Mouse (Mus musculus) spleen, postnatal 14 days (tissue): ENCODE data around the gene AF067063.
"Not testable (repeated sequence)": the region's sequence is repeated elsewhere in the genome, so short reads cannot be mapped to it uniquely, and the experiment has no call there.

Source experiments
- DNase-seq, 2 experiments: peaks; one replicate each; pipeline ENCODE4 v3.0.0; 2021 to 2022; ENCODE audit warnings: low spot score in 2 of 2

The AF067063 gene

DNA sequence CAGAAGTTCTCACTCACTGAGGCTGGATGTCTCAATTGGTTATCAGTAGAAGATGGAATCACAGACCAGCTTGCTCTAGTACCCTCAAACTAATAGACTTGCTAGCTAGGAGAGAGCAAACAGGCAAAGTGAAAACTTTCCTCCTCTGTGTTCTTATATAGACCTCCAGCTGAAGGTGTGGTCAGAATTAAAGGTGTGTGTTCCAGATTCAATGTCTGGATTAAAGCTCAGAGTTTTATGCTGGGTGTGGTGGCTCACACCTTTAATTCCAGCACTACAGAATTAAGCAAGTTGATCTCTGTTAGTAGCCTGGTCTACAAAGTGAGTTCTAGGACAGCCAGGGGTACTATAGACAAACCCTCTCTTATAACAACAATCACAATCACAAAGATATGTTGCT lies at the start of gene AF067063:
Gene AF067063, minus strand, starts transcription at position 101 of the 400 bp plus-strand sequence.
- DNase-seq, result not testable (repeated sequence)

GRCm38 (mm10) chr13:119864395-119864999 lies 34.5 kb upstream of the AF067063 start:
- not testable (repeated sequence) for DNase-seq

DNA sequence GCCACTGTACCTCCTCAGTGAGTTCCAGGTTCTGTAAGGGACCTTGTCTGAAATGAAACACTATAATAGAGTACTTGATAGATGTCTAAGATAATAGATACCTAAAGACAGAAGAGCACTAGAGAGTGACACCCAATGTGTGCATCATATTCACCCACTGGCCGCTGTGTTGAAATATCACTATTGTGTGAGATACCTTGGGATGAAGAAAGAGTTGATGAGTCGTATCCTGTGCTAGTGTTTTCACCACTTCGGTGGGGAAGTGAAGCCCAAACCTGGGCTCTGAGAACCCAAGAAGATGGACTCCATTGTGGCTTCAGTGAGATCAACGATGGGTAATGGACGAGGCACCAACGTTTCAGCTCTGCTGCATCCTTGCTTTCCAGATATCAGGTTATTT lies 32.4 kb upstream of the AF067063 start:
- not testable (repeated sequence) for DNase-seq

DNA sequence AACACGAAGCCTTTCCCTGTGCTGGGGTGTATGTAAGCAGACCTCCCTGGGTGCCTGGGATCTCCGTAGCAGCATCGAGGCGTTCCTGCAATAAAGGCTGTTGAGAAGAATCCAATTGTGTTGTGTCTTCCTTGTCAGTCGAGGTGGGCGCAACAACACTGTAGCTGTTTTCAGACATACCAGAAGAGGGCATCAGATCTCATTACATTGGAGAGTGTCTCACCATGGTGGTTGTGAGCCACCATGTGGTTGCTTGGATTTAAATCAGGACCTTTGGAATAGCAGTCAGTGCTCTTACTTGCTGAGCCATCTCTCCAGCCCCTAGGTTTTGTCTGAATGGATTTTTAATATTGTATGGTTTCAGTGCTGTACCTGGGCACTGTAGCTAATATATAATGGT lies 10.0 kb upstream of the AF067063 start:
- DNase-seq, result not testable (repeated sequence)

DNA sequence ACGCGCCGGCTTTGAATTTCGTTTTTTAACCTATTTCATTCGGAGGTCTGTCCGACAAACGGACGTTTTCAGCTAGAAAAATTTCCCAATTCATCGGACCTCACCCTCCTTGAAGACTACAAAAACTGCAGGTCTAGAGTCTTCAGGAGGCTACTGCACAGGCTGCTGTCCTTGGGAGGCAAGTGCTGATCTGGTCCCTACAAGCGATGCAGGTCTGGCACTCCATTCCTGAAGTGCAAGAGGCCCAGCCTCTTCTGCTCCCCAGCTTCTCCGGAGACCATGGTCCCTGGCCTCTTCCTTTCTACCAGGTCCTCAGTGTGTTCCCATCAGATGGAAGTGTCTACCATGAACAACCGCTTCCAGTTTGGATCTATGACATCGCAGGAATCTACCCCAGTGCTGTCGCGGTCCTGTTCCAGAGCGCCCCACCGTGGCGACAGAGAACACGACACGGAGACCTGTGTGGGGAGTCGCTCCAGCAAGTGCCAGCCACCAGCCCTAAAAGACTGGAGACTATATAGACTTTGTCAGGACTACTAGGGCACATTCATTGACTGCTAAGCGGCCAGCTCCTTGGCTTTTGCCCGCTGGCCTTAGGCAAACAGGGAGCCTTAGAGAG lies 7.8 kb upstream of the AF067063 start:
- DNase-seq, result not testable (repeated sequence)

DNA sequence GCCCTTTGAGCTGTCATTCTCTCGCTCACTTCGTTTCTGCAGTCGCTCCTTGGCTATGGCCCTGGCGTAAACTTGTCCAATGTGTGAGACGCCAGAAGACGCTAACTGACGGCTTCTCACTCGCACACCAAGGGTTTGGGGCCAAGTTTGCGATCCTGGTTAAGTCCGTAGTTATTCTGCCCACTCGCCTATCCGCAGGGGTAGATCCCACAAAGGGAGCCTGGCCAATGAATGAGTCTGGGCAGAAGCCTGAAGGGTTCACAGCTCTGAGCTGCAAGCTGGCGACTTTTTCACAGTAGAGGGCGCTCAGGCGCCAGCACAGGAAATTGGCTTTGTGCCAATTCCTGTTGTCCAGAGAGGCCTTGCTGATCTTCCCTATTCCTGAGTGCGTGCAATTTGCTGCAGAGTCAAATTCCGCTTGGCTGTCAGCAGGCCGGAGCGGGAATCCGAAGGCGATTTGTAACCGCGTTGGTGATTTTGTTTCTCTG lies 6.4 kb upstream of the AF067063 start:
- not testable (repeated sequence) for DNase-seq

GRCm38 (mm10) chr13:119835320-119836056 lies 5.5 kb upstream of the AF067063 start, which contains the start of gene D13Ertd608e:
TSS of gene D13Ertd608e (plus strand) at chr13:119836006.
- peak in 1 of 2 experiments; percentile 8 for DNase-seq

- DNase-seq, result no peak
Observed at GRCm38 (mm10) chr13:119817579-119818206, 12.3 kb downstream of the AF067063 start.

DNA sequence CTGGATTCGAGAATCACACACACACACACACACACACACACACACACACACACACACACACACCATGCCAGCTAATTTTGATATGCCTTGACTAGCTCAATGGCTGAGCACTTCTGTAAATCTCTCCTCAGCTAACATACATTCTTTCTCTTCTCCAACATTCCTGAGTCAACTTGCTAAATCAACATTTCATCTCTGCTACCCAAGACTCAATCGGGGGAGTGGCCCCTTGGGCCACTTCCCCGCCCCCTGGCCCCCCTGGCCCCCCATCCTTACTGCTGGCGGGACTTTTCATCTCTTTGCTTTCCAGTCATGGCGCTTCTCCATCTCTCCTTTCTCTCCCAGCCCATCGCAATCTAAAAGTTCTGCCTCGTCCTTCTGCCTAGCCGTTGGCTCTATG lies 13.2 kb downstream of the AF067063 start:
- DNase-seq, result no peak

DNA sequence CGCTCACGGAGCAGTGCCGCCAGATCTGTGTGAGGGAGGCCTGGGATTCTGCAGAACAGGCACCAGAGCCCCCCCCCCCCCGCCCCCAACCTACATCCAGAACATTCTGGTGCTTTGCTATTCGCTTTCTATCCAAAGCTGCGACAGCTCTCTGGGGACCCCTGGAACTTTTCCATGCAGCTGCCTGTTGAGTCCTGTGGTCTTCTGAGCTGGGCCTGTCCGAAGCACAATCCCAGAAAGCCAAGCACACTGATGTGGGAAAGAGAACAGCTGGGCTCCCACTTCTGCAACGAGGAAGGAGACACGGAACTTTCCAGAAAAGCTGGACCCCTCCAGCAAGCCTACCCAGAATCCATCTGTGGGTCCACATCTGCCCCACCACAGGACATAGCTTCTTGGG lies 20.0 kb downstream of the AF067063 start:
- DNase-seq, result no peak

DNA sequence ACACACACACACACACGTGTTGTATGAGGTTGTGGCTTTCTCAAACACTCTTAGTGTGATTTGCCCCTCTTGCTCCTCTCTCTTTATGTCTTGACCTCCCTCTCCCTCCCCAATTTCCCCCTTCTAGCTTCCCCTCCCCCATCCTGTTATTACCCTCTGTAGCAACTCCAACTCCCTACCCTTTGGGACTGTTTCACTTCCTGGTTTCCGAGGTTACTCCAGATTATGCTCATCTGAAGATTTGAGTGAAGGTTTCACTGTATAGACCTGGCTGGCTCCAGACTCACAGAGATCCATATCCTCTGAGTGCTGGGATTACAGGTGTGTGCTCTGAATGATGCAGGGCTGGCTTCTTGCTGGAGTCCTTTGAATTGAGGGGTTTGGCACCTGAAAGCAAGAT lies 21.1 kb downstream of the AF067063 start:
- no peak for DNase-seq

DNA sequence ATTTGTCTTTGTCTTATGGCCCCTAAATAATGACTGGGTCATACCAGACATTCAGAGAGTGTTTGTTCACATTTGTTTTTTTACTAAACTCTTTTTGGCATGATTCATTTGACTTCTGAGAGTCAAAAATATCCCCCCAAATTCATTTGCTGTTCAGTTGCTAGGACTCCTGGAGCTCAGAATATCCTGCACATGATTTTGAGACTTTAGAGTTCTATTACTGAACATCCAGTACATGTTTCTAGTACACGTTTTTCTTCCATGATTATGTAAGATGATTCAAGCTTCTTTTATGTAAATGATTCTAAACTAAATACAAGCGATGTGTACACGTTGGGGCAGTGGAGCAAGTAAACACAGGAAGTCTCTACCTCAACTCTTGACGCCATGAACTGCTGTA lies 32.4 kb downstream of the AF067063 start:
- DNase-seq, result no peak

GRCm38 (mm10) chr13:119792791-119793404 lies 37.1 kb downstream of the AF067063 start:
- no peak for DNase-seq

- DNase-seq, result no peak
Observed at GRCm38 (mm10) chr13:119791580-119792135, 38.4 kb downstream of the AF067063 start.

- peak; percentile 84 to 92 for DNase-seq
Observed at GRCm38 (mm10) chr13:119790761-119791579, 39.0 kb downstream of the AF067063 start, which contains the start of gene Zfp131. TSS of gene Zfp131 (minus strand) at chr13:119790889.

GRCm38 (mm10) chr13:119789851-119790717 lies 39.9 kb downstream of the AF067063 start:
- DNase-seq, result peak; percentile 26 to 38

DNA sequence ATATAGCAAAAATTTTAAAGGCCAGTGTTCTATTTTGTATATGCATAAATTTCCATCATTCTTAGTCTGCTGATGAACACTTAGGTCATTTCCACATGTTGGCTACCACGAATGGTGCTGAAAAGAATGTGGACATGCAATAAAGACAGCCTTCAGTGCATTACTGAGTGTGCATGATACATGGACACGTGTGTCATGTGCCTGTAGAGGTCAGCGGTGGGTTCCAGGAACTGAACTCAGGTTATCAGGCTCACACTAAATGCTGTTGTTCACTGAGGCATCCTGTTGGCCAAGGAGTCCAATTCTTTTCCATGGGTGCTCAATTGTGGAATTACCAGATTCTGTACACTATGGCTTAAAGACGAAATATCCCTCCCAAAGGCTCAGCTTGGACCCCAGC lies 46.4 kb downstream of the AF067063 start:
- no peak for DNase-seq
